Mouse (Mus musculus): ENCODE measurements around the gene Olfr763. TPM values are rescaled to one million over a fixed set of nuclear protein-coding genes. Genes with fewer than 3 reads are reported as not detected.
"Not testable (repeated sequence)": the region's sequence is repeated elsewhere in the genome, so short reads cannot be mapped to it uniquely, and the experiment has no call there.

Gene Olfr763
- total and polyA plus RNA-seq, 3 experiments, result not detected

DNA sequence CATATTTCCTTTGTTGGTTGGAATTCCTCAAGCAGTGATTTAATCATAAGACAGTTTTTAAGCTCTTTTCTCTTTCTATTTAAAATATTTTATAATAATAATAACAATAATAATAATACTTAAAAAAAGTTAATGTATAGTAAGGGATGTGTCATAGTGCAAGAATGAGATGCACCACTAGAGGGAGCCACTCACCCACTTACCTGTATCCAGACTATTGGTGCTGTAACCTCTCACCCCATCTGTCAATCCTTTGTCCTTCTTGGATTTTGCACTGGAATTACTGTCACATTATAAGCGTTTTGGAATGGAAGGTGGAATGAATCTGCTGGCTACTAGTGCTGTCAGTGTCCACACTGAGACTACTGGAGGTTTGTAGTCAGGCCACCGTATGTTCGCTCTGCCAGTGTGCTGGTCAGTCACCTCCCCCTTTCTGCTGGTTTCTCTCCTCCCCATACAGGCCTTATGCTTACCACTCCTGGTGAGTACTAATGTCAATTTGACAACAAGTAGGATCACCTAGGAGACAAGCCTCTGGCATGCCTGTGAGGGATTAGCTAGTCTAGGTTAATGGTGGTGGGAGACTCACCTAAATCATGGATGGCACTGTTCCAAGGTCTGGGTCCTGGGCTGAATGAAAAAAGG is 15.5 kb downstream of the Olfr763 start:
- Histone ChIP-seq H3K27me3 (ENCODE audit: control insufficient read depth, insufficient read depth, low read length) (no peaks in the 10 kb centered on the region), H3K79me2 (replicated peaks; ENCODE audit: control insufficient read depth, insufficient read depth, low read length) (no peaks in the 10 kb centered on the region), H3K4me3 (no peak overlapping the region), H3K36me3 (ENCODE audit: control insufficient read depth, insufficient read depth, low read length) (no peaks in the 10 kb centered on the region), H3K27ac (no peak overlapping the region), H3K9ac (ENCODE audit: low read depth, low read length) (no peak overlapping the region), H3K4me1 (ENCODE audit: control insufficient read depth, insufficient read depth, low read length) (no peaks in the 10 kb centered on the region)
- DNase-seq, result no peak
- no peak for TF ChIP-seq EP300 (IDR thresholded peaks at IDR 0.05; ENCODE audit: insufficient read depth, low read depth, low read length)
- peak; percentile 70 for TF ChIP-seq CTCF (IDR thresholded peaks at IDR 0.05)
- no peak for TF ChIP-seq POLR2A (IDR thresholded peaks at IDR 0.05; ENCODE audit: insufficient read depth, low read depth, low read length)
- intact Hi-C loops (cut with DNase I), result no loop called here
- 64% methylated on average over 3 of the region's 3 CpGs for WGBS

DNA sequence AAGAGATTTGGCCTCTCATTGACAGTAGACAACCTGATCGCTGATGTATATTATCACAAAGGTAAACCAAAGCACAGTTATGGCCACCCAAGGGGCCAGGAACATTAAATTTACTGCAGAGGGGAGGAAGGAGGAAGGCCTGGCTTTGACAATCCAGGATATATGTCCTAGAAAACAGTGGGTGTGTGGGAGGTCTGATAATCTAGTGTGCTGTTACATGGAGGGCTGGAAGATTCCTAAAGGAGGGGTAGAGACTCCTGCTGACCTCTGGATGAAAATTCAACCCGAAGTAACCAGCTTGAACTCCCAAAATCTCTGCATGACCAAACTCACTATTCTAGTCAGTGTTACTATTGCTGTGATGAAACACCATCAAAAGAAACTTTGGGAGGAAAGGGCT is 17.8 kb downstream of the Olfr763 start:
- Histone ChIP-seq H3K4me1 (ENCODE audit: control insufficient read depth, insufficient read depth, low read length) (no peaks in the 10 kb centered on the region), H3K27me3 (ENCODE audit: control insufficient read depth, insufficient read depth, low read length) (no peaks in the 10 kb centered on the region), H3K4me3 (no peak overlapping the region), H3K9ac (ENCODE audit: low read depth, low read length) (no peak overlapping the region), H3K27ac (no peak overlapping the region), H3K79me2 (replicated peaks; ENCODE audit: control insufficient read depth, insufficient read depth, low read length) (no peaks in the 10 kb centered on the region), H3K36me3 (ENCODE audit: control insufficient read depth, insufficient read depth, low read length) (no peaks in the 10 kb centered on the region)
- no peak for DNase-seq
- intact Hi-C loops (cut with DNase I), result no loop called here
- WGBS, result 63% methylated on average over 2 of the region's 2 CpGs
- no peak for TF ChIP-seq POLR2A (IDR thresholded peaks at IDR 0.05; ENCODE audit: insufficient read depth, low read depth, low read length)
- no peak for TF ChIP-seq EP300 (IDR thresholded peaks at IDR 0.05; ENCODE audit: insufficient read depth, low read depth, low read length)
- no peak for TF ChIP-seq CTCF (IDR thresholded peaks at IDR 0.05)

DNA sequence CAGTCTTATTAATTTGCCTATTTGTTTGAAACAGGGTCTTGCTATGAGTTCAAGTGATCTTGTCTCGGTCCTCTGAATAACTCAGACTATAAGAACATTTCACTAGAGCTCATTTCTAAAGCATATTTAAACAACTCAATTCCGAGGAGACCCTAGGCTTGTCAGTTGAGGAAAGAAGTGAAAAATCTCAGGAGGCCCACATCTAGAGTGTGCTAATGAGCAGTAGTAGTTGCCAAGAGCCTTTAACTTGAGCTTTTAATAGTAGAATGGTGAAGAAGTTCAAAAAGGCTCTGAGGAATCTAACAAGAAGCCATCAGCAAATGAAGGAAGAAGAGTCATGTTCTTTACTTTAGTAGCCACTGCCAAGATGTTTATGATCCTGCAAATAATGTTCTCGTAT is 29.2 kb downstream of the Olfr763 start, which contains the start of gene Olfr764-ps1:
Gene Olfr764-ps1 (minus strand): TSS at position 101 of the 400 bp plus-strand sequence.
- no peak within 1 kb of the TSS for H3K27ac ChIP-seq
- intact Hi-C loops (cut with DNase I), result no loop called here
- no peaks in the 10 kb centered on the region for H3K27me3 ChIP-seq (ENCODE audit: control insufficient read depth, insufficient read depth, low read length)
- H3K36me3 ChIP-seq (ENCODE audit: control insufficient read depth, insufficient read depth, low read length), result no peaks in the 10 kb centered on the region
- no peaks in the 10 kb centered on the region for H3K79me2 ChIP-seq (replicated peaks; ENCODE audit: control insufficient read depth, insufficient read depth, low read length)
- DNase-seq, result no peak
- H3K9ac ChIP-seq (ENCODE audit: low read depth, low read length), result no peak within 1 kb of the TSS
- 66% methylated on average over 3 of the region's 3 CpGs for WGBS
- no peak within 1 kb of the TSS for H3K4me3 ChIP-seq
- TF ChIP-seq EP300 (IDR thresholded peaks at IDR 0.05; ENCODE audit: insufficient read depth, low read depth, low read length), result no peak
- TF ChIP-seq CTCF (IDR thresholded peaks at IDR 0.05), result no peak
- TF ChIP-seq POLR2A (IDR thresholded peaks at IDR 0.05; ENCODE audit: insufficient read depth, low read depth, low read length), result no peak
- H3K4me1 ChIP-seq (ENCODE audit: control insufficient read depth, insufficient read depth, low read length), result no peaks in the 10 kb centered on the region

DNA sequence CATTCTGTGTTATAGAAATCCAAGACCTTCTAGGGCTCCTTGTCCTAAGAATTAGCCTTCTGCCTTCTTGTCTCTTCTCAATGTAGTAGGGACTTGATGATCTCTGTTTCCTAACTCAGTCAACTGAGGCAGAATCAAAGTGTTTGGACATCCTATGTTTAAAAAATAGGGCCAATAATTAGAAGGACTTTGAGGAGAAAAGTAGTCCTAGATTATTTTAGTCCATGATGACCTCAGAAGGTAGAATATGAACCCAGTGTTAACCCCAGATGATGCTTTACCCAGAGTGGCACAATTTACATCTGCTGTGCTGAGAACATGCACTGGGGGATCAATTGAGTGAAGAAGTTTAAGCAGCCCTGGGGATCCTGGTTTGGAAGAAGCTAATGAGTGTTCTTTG is 39.3 kb downstream of the Olfr763 start, which contains the start of gene Olfr765:
Gene Olfr765 (minus strand): TSS at position 101 of the 400 bp plus-strand sequence.
- H3K4me3 ChIP-seq; intact Hi-C loops (cut with DNase I); H3K36me3 ChIP-seq (ENCODE audit: control insufficient read depth, insufficient read depth, low read length); H3K27ac ChIP-seq; H3K79me2 ChIP-seq (replicated peaks; ENCODE audit: control insufficient read depth, insufficient read depth, low read length); H3K9ac ChIP-seq (ENCODE audit: low read depth, low read length); H3K4me1 ChIP-seq (ENCODE audit: control insufficient read depth, insufficient read depth, low read length); H3K27me3 ChIP-seq (ENCODE audit: control insufficient read depth, insufficient read depth, low read length); DNase-seq: not testable (repeated sequence)

Other genes starting within 250 kb of the Olfr763 start
- gene Mmp19, start 219.9 kb upstream of the Olfr763 start, total RNA-seq (2021), result 1 to 10 TPM; 2.8 to 4.4 TPM
- gene Mmp19, start 219.9 kb upstream of the Olfr763 start, polyA plus RNA-seq (2012; rRNA removed), result 3.1 and 4.4 TPM in 2 replicates
- 10 to 100 TPM; 34.1 to 36.4 TPM for gene Dnajc14, start 206.7 kb upstream of the Olfr763 start, total RNA-seq (2021)
- gene Dnajc14, start 206.7 kb upstream of the Olfr763 start, polyA plus RNA-seq (2012; rRNA removed), result 8.4 and 11.3 TPM in 2 replicates
- 1 to 10 TPM; 4.7 to 5.4 TPM for gene Tmem198b, start 206.4 kb upstream of the Olfr763 start, total RNA-seq (2021)
- gene Tmem198b, start 206.4 kb upstream of the Olfr763 start, polyA plus RNA-seq (2012; rRNA removed), result 11.2 and 11.9 TPM in 2 replicates
- gene Sarnp, start 193.5 kb upstream of the Olfr763 start, total RNA-seq (2021), result 10 to 100 TPM; 37.2 to 43.4 TPM
- 14.3 and 25.5 TPM in 2 replicates for gene Sarnp, start 193.5 kb upstream of the Olfr763 start, polyA plus RNA-seq (2012; rRNA removed)
- 1 to 10 TPM; 7.8 to 8.1 TPM for gene Ormdl2, start 189.1 kb upstream of the Olfr763 start, total RNA-seq (2021)
- 15.3 and 23.3 TPM in 2 replicates for gene Ormdl2, start 189.1 kb upstream of the Olfr763 start, polyA plus RNA-seq (2012; rRNA removed)
- gene Gdf11, start 119.1 kb upstream of the Olfr763 start, total RNA-seq (2021), result 1 to 10 TPM; 2.0 to 2.5 TPM
- gene Gdf11, start 119.1 kb upstream of the Olfr763 start, polyA plus RNA-seq (2012; rRNA removed), result 0.78 and 1.1 TPM in 2 replicates
- 100 to 1,000 TPM; 132 to 156 TPM for gene Cd63, start 109.8 kb upstream of the Olfr763 start, total RNA-seq (2021)
- 83.2 and 101 TPM in 2 replicates for gene Cd63, start 109.8 kb upstream of the Olfr763 start, polyA plus RNA-seq (2012; rRNA removed)
- 1 to 10 TPM; 5.2 to 5.9 TPM for gene Rdh5, start 87.9 kb upstream of the Olfr763 start, total RNA-seq (2021)
- 19.4 and 24.9 TPM in 2 replicates for gene Rdh5, start 87.9 kb upstream of the Olfr763 start, polyA plus RNA-seq (2012; rRNA removed)
- gene Bloc1s1, start 86.8 kb upstream of the Olfr763 start, total RNA-seq (2021), result 100 to 1,000 TPM; 181 to 201 TPM
- 229 and 234 TPM in 2 replicates for gene Bloc1s1, start 86.8 kb upstream of the Olfr763 start, polyA plus RNA-seq (2012; rRNA removed)
- 100 to 1,000 TPM; 140 to 155 TPM for gene Itga7, start 77.0 kb upstream of the Olfr763 start, total RNA-seq (2021)
- gene Itga7, start 77.0 kb upstream of the Olfr763 start, polyA plus RNA-seq (2012; rRNA removed), result 151 and 206 TPM in 2 replicates
- not detected for gene Mettl7b, start 49.8 kb upstream of the Olfr763 start, total RNA-seq (2021)
- 0.18 and 0.53 TPM in 2 replicates for gene Mettl7b, start 49.8 kb upstream of the Olfr763 start, polyA plus RNA-seq (2012; rRNA removed)
- gene Olfr9, start 21.4 kb upstream of the Olfr763 start, total RNA-seq (2021), result not detected
- not detected in 2 replicates for gene Olfr9, start 21.4 kb upstream of the Olfr763 start, polyA plus RNA-seq (2012; rRNA removed)
- not detected for gene Olfr764-ps1, start 29.1 kb downstream of the Olfr763 start, total RNA-seq (2021)
- not detected in 2 replicates for gene Olfr764-ps1, start 29.1 kb downstream of the Olfr763 start, polyA plus RNA-seq (2012; rRNA removed)
- gene Olfr765, start 39.2 kb downstream of the Olfr763 start, total RNA-seq (2021), result not detected
- gene Olfr765, start 39.2 kb downstream of the Olfr763 start, polyA plus RNA-seq (2012; rRNA removed), result not detected in 2 replicates
- not detected for gene Olfr766-ps1, start 58.2 kb downstream of the Olfr763 start, total RNA-seq (2021)
- not detected in 2 replicates for gene Olfr766-ps1, start 58.2 kb downstream of the Olfr763 start, polyA plus RNA-seq (2012; rRNA removed)
- not detected for gene Olfr767, start 72.1 kb downstream of the Olfr763 start, total RNA-seq (2021)
- not detected in 2 replicates for gene Olfr767, start 72.1 kb downstream of the Olfr763 start, polyA plus RNA-seq (2012; rRNA removed)
- gene Olfr768, start 88.6 kb downstream of the Olfr763 start, total RNA-seq (2021), result not detected
- gene Olfr768, start 88.6 kb downstream of the Olfr763 start, polyA plus RNA-seq (2012; rRNA removed), result not detected in 2 replicates
- gene Olfr769, start 107.1 kb downstream of the Olfr763 start, total RNA-seq (2021), result not detected
- not detected in 2 replicates for gene Olfr769, start 107.1 kb downstream of the Olfr763 start, polyA plus RNA-seq (2012; rRNA removed)
- gene Olfr770, start 128.2 kb downstream of the Olfr763 start, total RNA-seq (2021), result not detected
- not detected in 2 replicates for gene Olfr770, start 128.2 kb downstream of the Olfr763 start, polyA plus RNA-seq (2012; rRNA removed)
- not detected for gene Olfr771, start 154.0 kb downstream of the Olfr763 start, total RNA-seq (2021)
- not detected in 2 replicates for gene Olfr771, start 154.0 kb downstream of the Olfr763 start, polyA plus RNA-seq (2012; rRNA removed)
- not detected for gene Olfr772, start 167.1 kb downstream of the Olfr763 start, total RNA-seq (2021)
- not detected in 2 replicates for gene Olfr772, start 167.1 kb downstream of the Olfr763 start, polyA plus RNA-seq (2012; rRNA removed)
- gene Olfr773, start 176.6 kb downstream of the Olfr763 start, total RNA-seq (2021), result not detected
- gene Olfr773, start 176.6 kb downstream of the Olfr763 start, polyA plus RNA-seq (2012; rRNA removed), result not detected in 2 replicates
- gene Olfr774, start 225.4 kb downstream of the Olfr763 start, total RNA-seq (2021), result not detected
- not detected in 2 replicates for gene Olfr774, start 225.4 kb downstream of the Olfr763 start, polyA plus RNA-seq (2012; rRNA removed)
- not detected for gene Olfr775, start 237.6 kb downstream of the Olfr763 start, total RNA-seq (2021)
- not detected in 2 replicates for gene Olfr775, start 237.6 kb downstream of the Olfr763 start, polyA plus RNA-seq (2012; rRNA removed)
- not detected for gene Olfr776, start 248.3 kb downstream of the Olfr763 start, total RNA-seq (2021)
- gene Olfr776, start 248.3 kb downstream of the Olfr763 start, polyA plus RNA-seq (2012; rRNA removed), result not detected in 2 replicates

Measured in heart, adult 2 months (tissue).